Mouse (Mus musculus) brain, embryonic 14.5 days (tissue): ENCODE measurements around the gene Olfr177.

Source experiments
- CTCF ChIP-seq: fragments of 200-500 bp; IDR thresholded peaks from 2 replicates; pipeline ENCODE4 v1.5.1; 2012; ENCODE audit warnings: inconsistent platforms, mild to moderate bottlenecking, moderate library complexity, borderline replicate concordance; ENCODE audit not compliant: insufficient read depth, insufficient read length; ENCODE audit errors: extremely low read depth
- POLR2A ChIP-seq: fragments of 200-500 bp; IDR thresholded peaks from 2 replicates; pipeline ENCODE4 v1.6.1; 2012; ENCODE audit warnings: mild to moderate bottlenecking, inconsistent platforms, borderline replicate concordance; ENCODE audit not compliant: poor library complexity, insufficient read depth, insufficient read length, severe bottlenecking; ENCODE audit errors: extremely low read depth

- TF ChIP-seq CTCF, result no peak
- TF ChIP-seq POLR2A, result no peak
Measured at GRCm38 (mm10) chr16:58891963-58892362, 17.4 kb upstream of the Olfr177 start, which contains the start of gene Olfr178.
